Mouse (Mus musculus): ENCODE data around the gene 4933430I17Rik.

The 4933430I17Rik gene

DNA sequence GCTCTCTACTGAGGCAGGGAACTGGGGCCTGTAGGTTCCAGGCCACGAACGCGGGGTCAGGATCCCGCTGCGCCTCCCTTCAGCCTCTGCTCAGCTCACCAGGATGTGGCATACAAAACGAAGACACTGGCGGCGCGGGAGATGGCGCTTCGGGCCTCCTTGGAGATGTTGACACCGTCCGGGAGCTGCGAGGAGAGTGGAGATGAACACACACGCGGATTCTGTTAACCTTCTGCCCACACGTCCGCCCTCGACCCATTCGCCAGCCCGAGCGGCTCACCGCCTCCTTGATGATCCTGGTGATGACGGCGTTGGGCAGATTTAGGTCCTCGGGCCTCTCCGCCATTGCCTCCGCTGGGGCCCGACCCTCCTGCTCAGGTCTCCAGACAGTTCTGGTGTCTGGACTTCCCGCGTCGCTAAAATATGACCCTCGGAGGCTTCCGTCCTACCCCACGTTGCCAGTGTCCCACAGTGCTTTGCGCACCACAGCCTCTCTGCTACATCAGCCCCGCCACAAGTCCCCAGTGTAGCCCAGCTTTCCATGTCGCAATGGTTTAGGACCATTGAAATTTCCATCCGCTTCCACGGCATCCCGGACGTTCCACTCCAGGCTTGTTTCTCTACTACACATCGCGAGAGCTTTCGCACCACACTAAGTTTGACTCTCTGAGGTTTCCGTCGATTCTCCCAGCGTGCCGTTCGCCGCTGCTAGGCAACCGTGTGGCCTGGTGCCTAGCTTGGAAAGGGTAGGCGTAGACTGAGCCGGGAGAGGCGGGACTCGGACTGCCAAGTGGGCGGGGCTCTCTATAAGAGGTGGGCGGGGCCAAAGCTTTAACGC, at the start of gene 4933430I17Rik, which contains the start of gene Pole3:
Gene 4933430I17Rik (plus strand): TSS at position 719 of the 838 bp plus-strand sequence.
Gene Pole3 (minus strand): TSS at position 418 of the 838 bp plus-strand sequence.
- in situ Hi-C loops (cut with MboI, MseI): no loop called here

DNA sequence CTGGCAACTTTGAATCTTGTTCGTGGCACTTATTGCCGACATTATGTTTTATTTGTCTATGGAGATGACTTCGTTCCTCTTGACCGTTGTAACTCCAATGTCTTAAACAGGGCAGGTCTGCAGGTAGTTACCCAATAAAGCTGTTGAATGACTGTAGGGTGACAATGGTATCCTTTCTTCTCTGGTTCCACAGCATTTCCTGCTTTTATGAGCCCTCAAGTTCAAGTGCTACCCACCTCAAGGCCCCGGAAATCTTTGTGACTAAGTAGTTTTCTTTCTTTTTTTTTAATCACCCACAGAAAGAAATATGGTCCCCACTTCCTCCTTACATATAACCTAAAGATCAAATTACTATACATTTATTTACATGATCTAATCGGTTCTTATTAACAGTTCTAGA, 49.4 kb upstream of the 4933430I17Rik start:
- in situ Hi-C loops (cut with MboI, MseI): loop anchor here (25.0 kb wide), 1 partner anchor 912 kb away; no protein-coding TSS in a partner anchor

DNA sequence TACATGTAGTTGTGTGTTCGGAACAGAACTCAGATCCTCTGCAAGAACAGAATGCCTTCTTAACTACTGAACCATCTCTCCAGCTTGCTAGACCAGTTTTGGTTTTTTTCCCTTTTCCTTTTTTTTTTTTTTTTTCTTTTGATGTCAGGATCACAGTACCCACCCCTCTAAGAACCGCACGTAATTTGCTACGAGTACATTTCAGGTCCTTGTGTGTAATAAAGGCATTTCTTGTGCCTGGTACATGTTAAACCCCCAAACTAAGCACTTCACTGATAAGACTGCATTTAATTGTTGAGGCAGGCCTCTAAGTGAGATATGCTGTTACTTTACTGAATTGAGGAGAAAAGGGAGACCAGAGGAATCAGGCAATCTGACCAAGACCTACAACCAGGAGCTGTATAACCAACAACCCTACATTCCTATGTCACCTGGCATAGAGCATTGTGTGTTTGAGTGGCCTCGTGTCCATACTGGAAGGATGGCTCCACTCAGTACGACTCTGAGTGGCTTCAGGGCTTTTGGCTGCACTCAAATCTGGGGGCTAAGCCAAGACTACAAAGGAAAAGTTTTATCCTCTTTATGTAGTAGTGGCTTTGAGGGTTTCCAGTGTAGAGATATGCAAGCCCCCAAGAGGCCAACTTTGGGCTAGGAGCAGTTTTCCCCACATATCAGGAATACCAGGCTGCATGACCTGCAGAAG, 47.5 kb upstream of the 4933430I17Rik start:
- in situ Hi-C loops (cut with MboI, MseI): loop anchor here (25.0 kb wide), 1 partner anchor 910 kb away; no protein-coding TSS in a partner anchor

DNA sequence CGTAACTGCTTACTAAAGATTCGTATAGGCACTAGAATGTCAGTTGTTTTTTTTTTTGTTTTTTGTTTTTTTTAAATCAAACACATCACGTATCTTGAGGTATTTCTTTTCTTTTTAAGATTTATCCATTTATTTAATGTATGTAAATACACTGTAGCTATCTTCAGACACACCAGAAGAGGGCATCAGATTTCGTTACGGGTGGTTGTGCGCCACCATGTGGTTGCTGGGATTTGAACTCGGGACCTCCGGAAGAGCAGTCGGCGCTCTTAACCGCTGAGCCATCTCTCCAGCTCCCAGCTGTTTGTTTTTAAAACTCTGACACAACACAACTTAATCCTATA, 45.6 kb upstream of the 4933430I17Rik start:
- in situ Hi-C loops (cut with MboI, MseI): loop anchor here (25.0 kb wide), 1 partner anchor 908 kb away; no protein-coding TSS in a partner anchor

DNA sequence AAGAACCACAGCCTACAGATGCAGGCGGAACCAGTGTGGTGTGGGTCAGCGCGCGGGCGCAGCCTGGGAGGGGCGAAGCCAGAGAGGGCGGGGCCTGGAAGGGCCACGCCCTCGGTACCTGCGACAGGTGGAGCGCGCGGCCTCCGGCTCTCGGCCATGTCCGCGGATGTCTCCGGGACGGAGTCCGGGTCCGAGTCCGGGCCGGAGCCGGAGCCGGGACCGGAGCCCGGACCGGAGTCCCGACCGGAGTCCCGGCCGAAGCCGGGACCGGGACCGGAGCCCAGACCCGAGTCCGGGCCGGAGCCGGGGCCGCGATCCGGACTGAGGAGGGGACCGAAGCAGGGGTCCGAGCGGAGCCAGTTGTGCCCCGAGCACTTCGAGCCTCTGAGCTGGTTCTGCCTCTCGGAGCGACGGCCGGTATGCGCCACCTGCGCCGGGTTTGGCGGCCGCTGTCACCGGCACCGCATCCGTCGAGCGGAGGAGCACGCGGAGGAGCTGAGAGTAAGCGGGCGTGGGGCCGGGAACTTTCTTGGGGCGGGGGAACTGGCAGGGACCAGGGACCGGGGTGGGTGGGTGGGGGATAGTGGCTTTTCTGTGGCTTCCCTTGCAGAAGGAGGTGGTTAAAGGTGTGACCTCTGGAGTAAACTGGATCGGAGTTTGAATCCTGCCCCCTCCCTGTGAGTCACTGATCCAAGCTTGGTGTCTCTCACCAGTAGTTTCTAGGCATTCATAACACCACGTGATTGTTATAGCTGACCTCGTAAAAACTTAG, 45.0 kb upstream of the 4933430I17Rik start, which contains the start of gene Bspry:
Gene Bspry (plus strand): TSS at position 117 of the 772 bp plus-strand sequence.
- in situ Hi-C loops (cut with MboI, MseI): loop anchor here (25.0 kb wide), 1 partner anchor 907 kb away; no protein-coding TSS in a partner anchor

DNA sequence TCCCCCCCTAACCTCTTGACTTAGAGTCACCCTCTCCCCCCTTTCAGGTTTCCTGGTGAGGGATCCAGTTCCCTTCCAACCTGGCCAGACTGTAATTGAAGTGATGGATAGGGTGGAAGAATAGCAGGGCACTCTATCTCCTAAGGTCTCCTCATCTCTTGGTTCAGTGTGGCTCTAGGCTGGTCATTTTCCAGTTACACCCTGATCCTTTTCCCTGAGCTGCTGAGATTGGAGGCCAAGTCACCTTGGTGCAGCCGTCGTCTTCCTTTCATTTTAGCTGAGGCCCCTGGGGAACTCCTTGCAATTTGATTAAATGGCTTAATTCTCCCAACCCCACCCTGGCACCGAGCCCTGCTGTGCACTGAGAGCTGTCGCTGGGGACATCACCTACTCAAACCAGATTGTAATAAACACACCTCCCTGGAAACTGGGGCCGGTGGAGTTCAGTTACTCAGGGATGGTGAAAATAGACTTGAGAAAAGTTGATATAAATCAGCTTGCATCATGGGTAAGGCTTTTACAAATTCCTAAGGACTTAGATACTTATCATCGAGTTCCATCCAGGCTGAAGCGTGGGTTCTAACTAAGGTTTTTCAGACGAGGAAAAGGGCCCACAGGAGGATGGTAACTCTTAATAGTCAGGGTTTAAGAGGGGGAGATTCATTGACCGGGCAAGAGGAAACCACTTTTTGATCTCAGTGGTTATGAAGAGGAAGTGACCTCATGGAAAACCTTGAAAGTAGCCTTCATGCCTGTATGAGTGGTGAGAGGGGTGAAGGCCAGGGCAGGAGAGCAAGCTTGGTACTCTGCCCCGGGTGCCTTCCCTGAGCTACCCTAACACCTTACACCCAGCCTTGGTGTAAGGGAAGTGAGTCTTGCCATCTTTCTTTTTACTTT, 44.2 kb upstream of the 4933430I17Rik start:
- in situ Hi-C loops (cut with MboI, MseI): loop anchor here (25.0 kb wide), 1 partner anchor 906 kb away; no protein-coding TSS in a partner anchor

DNA sequence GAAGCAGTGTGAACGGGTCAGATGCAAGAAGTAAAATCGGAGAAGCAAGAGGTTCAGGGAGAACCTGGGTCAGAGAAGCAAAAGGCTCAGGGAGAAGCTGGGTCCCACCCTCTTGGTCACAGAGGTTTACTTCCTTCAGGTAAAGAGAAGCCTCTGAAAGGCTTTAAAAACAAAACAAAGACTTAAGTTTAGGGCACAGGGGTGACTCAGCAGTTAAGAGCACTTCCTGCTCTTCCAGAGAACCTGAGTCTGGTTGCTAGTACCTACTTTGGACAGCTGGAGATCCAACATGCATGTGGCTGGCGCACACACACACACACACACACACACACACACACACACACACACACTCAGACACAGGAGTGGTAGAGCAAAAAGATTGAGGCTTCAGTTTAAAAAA, 40.2 kb upstream of the 4933430I17Rik start:
- in situ Hi-C loops (cut with MboI, MseI): loop anchor here (25.0 kb wide), 1 partner anchor 902 kb away; no protein-coding TSS in a partner anchor

DNA sequence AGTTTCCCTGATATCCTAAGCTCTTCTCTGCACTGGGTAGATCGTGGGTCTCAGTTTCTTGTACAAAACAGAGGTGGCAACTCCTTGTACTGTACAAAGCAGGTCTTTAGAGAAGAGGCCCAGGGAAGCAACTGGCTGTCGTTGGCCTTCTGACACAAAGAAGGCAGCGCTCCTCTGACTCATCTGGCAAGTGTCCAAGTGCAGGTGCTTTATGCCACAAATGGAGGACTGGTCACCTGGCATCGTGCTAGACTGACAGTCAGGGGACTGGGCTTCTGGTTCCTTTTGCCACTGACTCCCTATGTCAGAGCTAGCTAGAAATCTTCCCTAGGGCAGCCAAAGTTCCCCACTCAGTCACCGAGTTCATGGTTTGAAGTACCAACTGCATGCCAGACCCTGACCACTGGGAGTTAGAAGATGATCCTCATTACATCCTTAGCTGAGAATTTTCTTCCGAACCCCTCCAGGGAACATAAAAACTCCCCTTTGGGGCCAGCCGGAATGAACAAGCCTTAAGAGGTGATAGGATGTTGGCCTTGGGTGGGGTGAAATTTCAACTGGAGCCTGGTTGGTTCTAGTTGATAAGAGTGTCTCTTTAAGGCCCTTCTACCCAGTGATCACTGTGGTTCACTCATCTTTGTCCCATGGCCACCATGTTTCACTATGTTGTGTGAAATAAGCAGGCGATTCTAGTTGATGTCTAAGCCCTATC, 39.6 kb upstream of the 4933430I17Rik start:
- in situ Hi-C loops (cut with MboI, MseI): loop anchor here (25.0 kb wide), 1 partner anchor 902 kb away; no protein-coding TSS in a partner anchor

DNA sequence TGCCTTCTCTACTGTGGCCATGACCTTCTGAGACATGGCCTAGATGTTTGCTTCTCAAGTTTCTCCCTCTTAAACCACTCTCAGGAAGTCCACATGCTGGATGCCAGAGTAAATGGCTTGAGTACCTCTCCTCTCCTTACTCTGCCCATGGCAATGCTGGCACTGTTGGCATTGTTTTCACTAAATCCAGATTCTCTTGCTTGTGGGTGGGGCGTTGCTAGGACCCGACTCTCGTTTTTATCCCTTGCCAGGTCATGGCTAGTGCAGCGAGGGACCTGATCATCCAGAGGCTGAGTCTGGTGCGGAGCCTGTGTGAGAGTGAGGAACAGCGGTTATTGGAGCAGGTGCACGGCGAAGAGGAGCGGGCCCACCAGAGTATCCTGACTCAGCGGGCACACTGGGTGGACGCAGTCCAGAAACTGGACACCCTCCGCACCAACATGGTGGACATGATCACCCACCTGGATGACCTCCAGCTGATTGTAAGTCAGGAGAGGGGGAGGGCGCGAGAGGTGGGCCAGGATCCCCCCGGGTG, 38.9 kb upstream of the 4933430I17Rik start:
- in situ Hi-C loops (cut with MboI, MseI): loop anchor here (25.0 kb wide), 1 partner anchor 901 kb away; no protein-coding TSS in a partner anchor

DNA sequence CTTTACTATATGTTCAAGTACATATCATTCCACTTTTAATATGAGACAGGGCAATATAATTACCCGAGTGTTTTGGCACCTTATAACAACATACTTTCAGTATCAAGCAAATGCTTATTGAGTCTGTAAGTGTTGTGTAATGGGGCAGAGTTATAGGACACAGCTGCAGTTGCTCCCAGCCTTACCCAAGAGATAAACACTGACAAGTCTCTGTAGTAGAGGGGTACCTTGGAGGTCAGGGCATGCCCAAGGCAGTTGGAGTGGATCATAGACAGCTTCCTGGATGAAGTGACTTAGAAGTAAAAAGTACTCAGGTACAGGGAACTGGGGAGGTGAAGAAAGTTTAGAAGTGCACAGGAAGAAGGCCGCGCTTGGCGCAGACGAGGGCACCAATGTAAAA, 38.0 kb upstream of the 4933430I17Rik start:
- in situ Hi-C loops (cut with MboI, MseI): loop anchor here (25.0 kb wide), 1 partner anchor 900 kb away; no protein-coding TSS in a partner anchor

DNA sequence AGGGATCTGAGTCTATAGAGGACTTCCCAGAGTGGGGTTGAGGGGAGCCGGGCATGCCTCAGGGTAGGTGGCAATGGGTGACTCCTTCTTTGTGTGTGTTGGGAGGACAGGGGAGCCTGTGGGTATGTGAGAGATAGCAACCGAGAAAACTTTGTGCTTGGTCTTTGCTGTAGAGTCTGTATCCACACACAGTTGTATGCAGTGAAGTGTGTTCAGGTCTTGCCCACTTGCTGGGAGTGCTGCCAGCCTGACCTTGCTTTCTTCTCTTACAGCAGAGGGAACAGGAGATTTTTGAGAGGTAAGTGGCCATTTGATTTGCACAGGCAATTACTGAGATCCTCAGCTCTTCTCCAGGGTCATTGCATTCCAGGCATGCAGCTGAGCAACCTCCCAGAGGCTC, 37.3 kb upstream of the 4933430I17Rik start:
- in situ Hi-C loops (cut with MboI, MseI): loop anchor here (25.0 kb wide), 1 partner anchor 899 kb away; no protein-coding TSS in a partner anchor

DNA sequence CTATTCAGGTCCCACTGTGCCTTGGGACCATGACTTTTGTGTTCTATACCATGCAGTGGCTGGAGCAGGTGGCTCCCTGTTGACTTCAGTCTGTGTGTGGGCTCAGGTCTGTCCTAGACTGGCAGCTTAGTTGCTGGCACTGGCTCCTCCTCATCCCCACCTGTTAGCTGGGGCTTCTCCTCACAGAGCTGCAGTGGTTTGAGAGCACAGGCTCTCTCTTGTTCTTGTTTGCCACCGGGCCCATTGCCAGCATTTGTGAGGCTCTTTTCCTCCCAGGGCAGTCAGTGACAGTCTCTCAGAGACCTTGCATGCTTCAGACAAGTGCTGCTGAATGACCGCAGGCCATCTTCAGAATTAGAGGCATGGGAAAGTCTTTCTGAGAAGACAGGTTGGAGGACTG, 32.5 kb upstream of the 4933430I17Rik start:
- in situ Hi-C loops (cut with MboI, MseI): loop anchor here (25.0 kb wide), 1 partner anchor 895 kb away; no protein-coding TSS in a partner anchor

DNA sequence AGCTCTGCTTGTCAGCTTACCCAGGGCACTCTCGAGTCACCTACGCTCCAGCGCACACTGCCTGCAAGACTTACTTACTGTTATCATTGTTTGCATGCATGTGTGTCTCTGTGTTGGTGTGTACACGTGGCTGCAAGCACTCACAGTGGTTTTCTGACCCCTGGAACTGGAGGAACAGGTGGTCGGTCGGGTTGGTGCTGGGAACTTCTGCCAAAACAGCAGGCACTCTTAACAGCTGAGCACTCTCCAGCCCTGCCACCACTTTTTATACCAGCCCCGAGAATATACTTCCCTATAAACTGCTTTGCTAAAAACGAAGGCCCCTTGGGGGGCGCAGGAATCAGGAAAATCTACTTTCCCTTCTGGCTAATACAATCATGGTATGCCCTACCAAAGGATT, 30.9 kb upstream of the 4933430I17Rik start:
- in situ Hi-C loops (cut with MboI, MseI): loop anchor here (25.0 kb wide), 1 partner anchor 893 kb away; no protein-coding TSS in a partner anchor

DNA sequence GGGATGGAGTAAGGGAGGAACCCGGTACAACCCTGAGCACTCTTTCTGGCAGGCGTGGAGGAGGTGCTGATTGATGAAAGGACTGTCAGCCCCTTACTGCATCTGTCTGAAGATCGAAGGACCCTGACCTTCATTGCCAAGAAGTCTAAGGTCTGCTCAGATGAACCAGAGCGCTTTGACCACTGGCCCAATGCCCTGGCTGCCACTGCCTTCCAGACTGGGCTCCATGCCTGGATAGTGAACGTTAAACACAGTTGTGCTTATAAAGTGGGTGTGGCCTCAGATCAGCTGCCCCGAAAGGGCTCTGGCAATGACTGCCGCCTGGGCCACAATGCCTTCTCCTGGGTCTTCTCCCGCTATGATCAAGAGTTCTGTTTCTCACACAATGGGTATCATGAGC, 29.2 kb upstream of the 4933430I17Rik start:
- in situ Hi-C loops (cut with MboI, MseI): loop anchor here (25.0 kb wide), 1 partner anchor 891 kb away; no protein-coding TSS in a partner anchor

DNA sequence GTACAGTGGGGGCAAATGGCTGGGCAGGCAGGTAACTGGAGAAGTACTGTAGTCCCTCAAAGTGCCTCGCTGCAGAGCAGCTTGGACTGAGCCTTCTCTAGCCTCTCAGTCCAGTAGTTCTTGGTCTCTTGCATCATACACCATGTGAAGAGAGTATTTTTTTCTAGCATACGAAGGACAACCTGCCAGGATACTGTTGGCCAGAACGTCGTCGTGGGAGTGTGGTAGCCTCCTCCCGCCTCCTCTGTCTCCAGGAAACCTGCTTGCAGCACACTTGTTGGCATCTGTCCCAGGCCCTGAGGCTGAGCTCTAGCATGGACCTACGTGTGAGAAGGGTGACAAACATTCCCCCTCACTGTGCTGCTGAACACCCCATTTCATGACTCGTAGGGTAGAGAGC, 28.4 kb upstream of the 4933430I17Rik start:
- in situ Hi-C loops (cut with MboI, MseI): loop anchor here (25.0 kb wide), 1 partner anchor 890 kb away; no protein-coding TSS in a partner anchor

DNA sequence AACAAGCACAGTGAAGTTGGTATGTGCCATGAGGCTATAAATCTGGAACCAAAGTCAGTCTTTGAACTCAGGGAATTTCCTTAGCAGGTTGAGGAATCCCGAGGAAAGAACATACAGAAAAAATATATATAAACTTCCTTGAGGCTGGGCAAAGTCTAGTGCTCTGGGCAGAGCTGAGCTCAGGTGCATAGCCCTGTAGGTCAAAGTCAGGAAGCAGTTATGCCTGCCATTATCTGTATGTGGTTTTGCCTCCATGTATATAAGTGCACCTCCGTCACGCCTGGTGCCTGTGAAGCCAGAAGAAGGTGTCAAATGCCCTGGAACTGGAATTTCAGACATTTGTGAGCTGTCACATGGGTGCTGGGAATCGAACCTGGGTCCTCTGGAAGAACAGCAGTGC, 24.4 kb upstream of the 4933430I17Rik start:
- in situ Hi-C loops (cut with MboI, MseI): no loop called here

DNA sequence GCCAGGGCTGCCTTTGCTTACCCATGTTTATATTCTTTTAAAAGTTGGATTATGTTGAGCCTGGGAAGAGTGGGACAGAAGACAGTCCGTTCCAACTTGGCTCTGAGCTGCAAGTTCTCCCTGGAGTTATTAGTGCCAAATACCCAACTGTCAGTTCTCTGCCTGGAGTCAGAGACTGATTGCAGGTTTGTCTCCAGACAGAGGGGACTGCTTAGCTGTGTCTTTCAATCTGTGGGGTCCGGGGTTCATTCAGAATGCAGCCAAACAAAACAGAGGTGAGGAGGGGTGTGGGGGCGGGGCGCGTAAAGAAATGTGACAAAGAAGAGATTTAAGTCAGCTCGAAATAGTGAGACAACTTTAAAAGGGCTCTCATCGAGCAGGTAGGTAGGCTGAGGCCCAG, 23.6 kb upstream of the 4933430I17Rik start:
- in situ Hi-C loops (cut with MboI, MseI): no loop called here

DNA sequence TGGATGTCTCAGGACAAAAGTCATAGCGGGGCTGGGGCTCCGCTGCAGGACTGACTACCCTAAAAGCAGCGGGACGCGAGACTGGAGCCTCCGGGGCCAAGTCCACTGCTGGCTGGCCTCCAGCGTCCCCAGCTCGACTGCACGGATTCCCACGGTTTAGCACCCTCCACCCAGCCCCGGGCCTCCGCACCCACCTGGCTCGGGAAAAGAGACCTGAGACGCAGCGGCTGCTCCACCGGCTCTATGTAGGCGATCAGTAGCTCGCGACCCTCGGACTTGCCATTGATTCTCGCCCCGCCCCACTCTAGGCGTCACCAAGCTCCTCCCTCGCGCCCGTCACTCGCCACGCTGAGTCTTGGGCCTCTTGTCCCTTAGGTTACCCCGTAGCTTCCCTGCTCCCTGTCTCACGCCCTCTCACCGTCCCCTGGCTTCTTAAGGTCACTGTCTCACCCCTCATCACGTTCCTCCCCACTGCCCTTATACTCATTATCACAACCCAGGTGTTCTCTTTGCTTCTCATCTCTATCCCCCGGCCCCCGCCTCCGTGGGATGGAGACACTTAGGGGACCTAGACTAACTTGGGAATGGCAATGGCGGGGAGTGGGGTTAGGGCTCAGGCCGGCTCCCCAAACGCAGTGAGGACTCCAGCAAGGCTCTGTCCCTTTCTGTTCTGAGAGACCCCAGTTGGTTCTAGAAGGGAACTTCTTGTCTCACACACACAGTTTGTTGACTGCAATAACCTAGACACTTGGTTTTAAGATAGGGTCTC, 23.0 kb upstream of the 4933430I17Rik start:
- in situ Hi-C loops (cut with MboI, MseI): no loop called here

Measured in regulatory T cell (primary cell).